Mouse (Mus musculus): Measurements from ENCODE around the gene Foxg1.

- TF ChIP-seq CTCF (IDR thresholded peaks at IDR 0.05; ENCODE audit: insufficient read depth, low read length): no peak
- TF ChIP-seq POLR2A (IDR thresholded peaks at IDR 0.05; ENCODE audit: borderline replicate concordance, extremely low read depth, low read depth, low read length): no peak
Observed at GRCm38 (mm10) chr12:49384295-49384875, 1.9 kb downstream of the Foxg1 start.
